9 mouse cellular contexts compared by ENCODE assay signal in genomic region chr7:62406573-62407050, GRCm38 (mm10). TPM values are rescaled to one million over a fixed set of nuclear protein-coding genes. Genes with fewer than 3 reads are reported as not detected.
DNase-seq lines count a peak whose midpoint lies in the region; ATAC-seq and TF ChIP-seq lines count a peak whose summit lies in the region.
"Had no signal": no experiment of that assay in that cellular context is flagged by ENCODE, and none has a peak within 500 bp of the region (broad histone marks: within the 10 kb centered on the region; RNA-seq: fewer than 3 reads in every experiment).

No protein-coding gene starts in this region.

- no peaks in the 10 kb centered on the region for H3K4me1 ChIP-seq in hindbrain, embryonic 14.5 days (replicated peaks; ENCODE audit: control insufficient read depth, insufficient read depth, low read length)
- H3K4me1 ChIP-seq in neural tube, embryonic 14.5 days (ENCODE audit: control insufficient read depth, insufficient read depth, low read length) = no peaks in the 10 kb centered on the region
- H3K4me1 ChIP-seq in thymus, adult 2 months (replicated peaks; ENCODE audit: control insufficient read depth, insufficient read depth, low read length) = no peaks in the 10 kb centered on the region

- H3K4me3 ChIP-seq in hindbrain, embryonic 14.5 days (replicated peaks; ENCODE audit: low read length) = peak overlapping the region; percentile 33
- H3K4me3 ChIP-seq in neural tube, embryonic 14.5 days (ENCODE audit: low read depth, low read length) = peak overlapping the region; percentile 21
- no peak overlapping the region for H3K4me3 ChIP-seq in thymus, adult 2 months (ENCODE audit: control insufficient read depth, insufficient read depth, low read length)

- H3K36me3 ChIP-seq in hindbrain, embryonic 14.5 days (replicated peaks; ENCODE audit: control insufficient read depth, insufficient read depth) = no peaks in the 10 kb centered on the region
- H3K36me3 ChIP-seq in neural tube, embryonic 14.5 days (ENCODE audit: control insufficient read depth, insufficient read depth, low read length) = no peaks in the 10 kb centered on the region
- no peaks in the 10 kb centered on the region for H3K36me3 ChIP-seq in thymus, adult 2 months (ENCODE audit: control insufficient read depth, insufficient read depth, low read length)

- TF ChIP-seq POLR2A in thymus, adult 2 months (IDR thresholded peaks at IDR 0.05; ENCODE audit: control insufficient read depth, extremely low read depth, insufficient read depth, low read length, poor library complexity) = no peak

- no peaks in the 10 kb centered on the region for H3K9me3 ChIP-seq in hindbrain, embryonic 14.5 days (ENCODE audit: control insufficient read depth, low read length)
- no peaks in the 10 kb centered on the region for H3K9me3 ChIP-seq in neural tube, embryonic 14.5 days (ENCODE audit: control insufficient read depth, low read length)

- no peaks in the 10 kb centered on the region for H3K27me3 ChIP-seq in hindbrain, embryonic 14.5 days (ENCODE audit: control insufficient read depth, insufficient read depth, low read length)
- no peaks in the 10 kb centered on the region for H3K27me3 ChIP-seq in neural tube, embryonic 14.5 days (ENCODE audit: control insufficient read depth, insufficient read depth, low read length)
- H3K27me3 ChIP-seq in thymus, adult 2 months (ENCODE audit: control insufficient read depth, insufficient read depth, low read length) = no peaks in the 10 kb centered on the region

- no peak overlapping the region for H3K27ac ChIP-seq in hindbrain, embryonic 14.5 days
- no peak overlapping the region for H3K27ac ChIP-seq in neural tube, embryonic 14.5 days (ENCODE audit: low read depth, low read length)
- H3K27ac ChIP-seq in thymus, adult 2 months (ENCODE audit: control insufficient read depth, insufficient read depth, low read length) = no peak overlapping the region

- TF ChIP-seq CTCF in thymus, adult 2 months (IDR thresholded peaks at IDR 0.05; ENCODE audit: borderline replicate concordance, control insufficient read depth, extremely low read depth, insufficient read depth, low read length, poor library complexity) = no peak

- WGBS in hindbrain, embryonic 14.5 days = 38% methylated on average over 19 of the region's 19 CpGs
- 35% methylated on average over 19 of the region's 19 CpGs for WGBS in neural tube, embryonic 14.5 days
- 51% methylated on average over 19 of the region's 19 CpGs for WGBS in thymus, adult 2 months

- DNase-seq in layer of hippocampus, postnatal 10 days (ENCODE audit: low spot score in 2 of 2) = peak; percentile 25 to 49
- no peak for DNase-seq in layer of hippocampus, adult 9-10 months (ENCODE audit: low spot score)
- peak; percentile 74 for DNase-seq in embryo, embryonic 11 days
- DNase-seq in hindbrain, embryonic 14.5 days (ENCODE audit: low spot score) = peak; percentile 49
- DNase-seq in ovary, postnatal 10 days (ENCODE audit: low spot score) = no peak
- no peak for DNase-seq in thymus, adult 2 months
- DNase-seq in thymus, postnatal 10 days (ENCODE audit: low spot score in 2 of 2) = no peak
- DNase-seq: layer of hippocampus, adult 9-11 months had no signal

- ATAC-seq in hindbrain, embryonic 14.5 days (ENCODE audit: low FRiP score) = peak; percentile 76
- peak; percentile 54; the same call in 1 of the 2 replicates for ATAC-seq in neural tube, embryonic 14.5 days (ENCODE audit: low read depth)

- peak overlapping the region; percentile 53 for H3K4me2 ChIP-seq in hindbrain, embryonic 14.5 days (replicated peaks)
- peak overlapping the region; percentile 29 for H3K4me2 ChIP-seq in neural tube, embryonic 14.5 days (ENCODE audit: low read depth, low read length)

- peak overlapping the region; percentile 37; the same call in 1 of the 2 replicates for H3K9ac ChIP-seq in hindbrain, embryonic 14.5 days
- H3K9ac ChIP-seq in neural tube, embryonic 14.5 days (replicated peaks; ENCODE audit: low read depth, low read length) = no peak overlapping the region

RNA-seq across cellular contexts. Expression of gene Mkrn3, which starts 13.3 kb away (rescaled TPM):
- total RNA-seq in layer of hippocampus, postnatal 10 days (2021) = 10 to 100 TPM; 20.3 to 21.4 TPM
- 20.4 and 22.2 TPM in 2 replicates for polyA plus RNA-seq in hindbrain, embryonic 14.5 days (2014; fragmentation: Nextera tagmentation; extraction: Ambion mirVana)
- polyA plus RNA-seq in neural tube, embryonic 14.5 days (2014; fragmentation: Nextera tagmentation; extraction: Ambion mirVana) = 17.5 and 19.0 TPM in 2 replicates
- 0.24 and 0.36 TPM in 2 replicates for polyA plus RNA-seq in thymus, adult 2 months (2012; rRNA removed)

RNA-seq across cellular contexts. Expression of gene Magel2, which starts 29.8 kb away (rescaled TPM):
- 1 to 10 TPM; 5.5 to 5.8 TPM for total RNA-seq in layer of hippocampus, postnatal 10 days (2021)
- 17.2 and 17.6 TPM in 2 replicates for polyA plus RNA-seq in hindbrain, embryonic 14.5 days (2014; fragmentation: Nextera tagmentation; extraction: Ambion mirVana)
- polyA plus RNA-seq in neural tube, embryonic 14.5 days (2014; fragmentation: Nextera tagmentation; extraction: Ambion mirVana) = 13.6 and 16.6 TPM in 2 replicates
- 0.23 and 0.27 TPM in 2 replicates for polyA plus RNA-seq in thymus, adult 2 months (2012; rRNA removed)

RNA-seq across cellular contexts. Expression of gene Peg12, which starts 57.7 kb away (rescaled TPM):
- total RNA-seq in layer of hippocampus, postnatal 10 days (2021) = 1 to 10 TPM; 1.5 to 1.6 TPM
- polyA plus RNA-seq in hindbrain, embryonic 14.5 days (2014; fragmentation: Nextera tagmentation; extraction: Ambion mirVana) = 9.4 and 10.0 TPM in 2 replicates
- 6.2 and 7.8 TPM in 2 replicates for polyA plus RNA-seq in neural tube, embryonic 14.5 days (2014; fragmentation: Nextera tagmentation; extraction: Ambion mirVana)
- 0.20 and 0.37 TPM in 2 replicates for polyA plus RNA-seq in thymus, adult 2 months (2012; rRNA removed)

Comparison
In these comparisons a context has a peak if more than half of its experiments do, and no peak if none do; other contexts are left out.
1. DNase-seq: peak in layer of hippocampus, postnatal 10 days (2 of 2), embryo, embryonic 11 days (single experiment) and hindbrain, embryonic 14.5 days (single experiment); none in layer of hippocampus, adult 9-10 months (single experiment), ovary, postnatal 10 days (single experiment), thymus, adult 2 months (single experiment) and thymus, postnatal 10 days (0 of 2).
2. RNA of gene Mkrn3, which starts 13.3 kb away (polyA plus RNA-seq): 20.4 to 22.2 TPM in hindbrain, embryonic 14.5 days and 17.5 to 19.0 TPM in neural tube, embryonic 14.5 days; 0.24 to 0.36 TPM in thymus, adult 2 months; every median in the first group is over 10 times any median in the second.
3. RNA of gene Magel2, which starts 29.8 kb away (polyA plus RNA-seq): 17.2 to 17.6 TPM in hindbrain, embryonic 14.5 days and 13.6 to 16.6 TPM in neural tube, embryonic 14.5 days; 0.23 to 0.27 TPM in thymus, adult 2 months; every median in the first group is over 10 times any median in the second.